Mouse (Mus musculus) CH12.LX (cell line): Measurements from ENCODE around the gene Borcs7. TPM values are rescaled to one million over a fixed set of nuclear protein-coding genes. Genes with fewer than 3 reads are reported as not detected.

ENCODE experiments used
- DNase-seq: peaks from one replicate; pipeline ENCODE4 v3.0.0-alpha.2; 2013; ENCODE audit errors: extremely low read depth
- H3K27ac ChIP-seq: 2 replicates; pipeline ENCODE4 v1.5.1; 2012; ENCODE audit warnings: low read depth, mild to moderate bottlenecking, control low read depth, moderate library complexity; ENCODE audit not compliant: insufficient read depth
- H3K27me3 ChIP-seq: replicated peaks from 2 replicates; pipeline ENCODE3; 2012; ENCODE audit warnings: inconsistent platforms
- H3K36me3 ChIP-seq, 2 experiments: replicated peaks in 1 of 2; 2 replicates each; pipeline versions ENCODE3 to v1.6.1; 2012; ENCODE audit warnings: inconsistent platforms in 1 of 2, low read length in 1 of 2, mild to moderate bottlenecking in 1 of 2, mixed read lengths in 1 of 2, moderate library complexity in 1 of 2; ENCODE audit not compliant: control insufficient read depth in 1 of 2, insufficient read depth in 1 of 2
- H3K4me1 ChIP-seq, 2 experiments: 2 replicates each; pipeline ENCODE4 v1.6.1; 2012; ENCODE audit warnings: inconsistent platforms in 1 of 2, moderate library complexity in 1 of 2; ENCODE audit not compliant: insufficient read depth in 2 of 2, control insufficient read depth in 1 of 2
- H3K4me2 ChIP-seq: 2 replicates; pipeline ENCODE4 v1.6.1; 2012; ENCODE audit warnings: low read depth, mild to moderate bottlenecking, control low read depth; ENCODE audit not compliant: poor library complexity, insufficient read depth, severe bottlenecking
- H3K4me3 ChIP-seq, 3 experiments: fragments of 150-350 bp in 1 of 3; sonication (generic) in 1 of 3; replicated peaks in 1 of 3; 2 replicates each; pipeline versions ENCODE3 to v1.5.1; 2011 to 2012; ENCODE audit warnings: low read depth in 2 of 3, low read length in 2 of 3, mild to moderate bottlenecking in 2 of 3, moderate library complexity in 2 of 3, control low read depth in 1 of 3, improper control_type of control experiment in 1 of 3, inconsistent platforms in 1 of 3, mixed read lengths in 1 of 3; ENCODE audit not compliant: poor library complexity in 1 of 3
- H3K79me2 ChIP-seq: replicated peaks from 2 replicates; pipeline ENCODE4 v1.6.1; 2012; ENCODE audit warnings: mild to moderate bottlenecking, moderate library complexity; ENCODE audit not compliant: control insufficient read depth, poor library complexity, insufficient read depth, severe bottlenecking; ENCODE audit errors: extremely low read depth
- H3K9ac ChIP-seq: 2 replicates; pipeline ENCODE4 v1.6.1; 2012; ENCODE audit warnings: low read depth, mild to moderate bottlenecking, control low read depth, moderate library complexity; ENCODE audit not compliant: insufficient read depth
- H3K9me3 ChIP-seq: replicated peaks from 2 replicates; pipeline ENCODE3; 2012; ENCODE audit warnings: low read length, inconsistent platforms, mixed read lengths
- CHD2 ChIP-seq: IDR thresholded peaks from 2 replicates; pipeline ENCODE4 v1.6.1; 2011; ENCODE audit warnings: low read length, improper control_type of control experiment
- CTCF ChIP-seq, 2 experiments: IDR thresholded peaks in 1 of 2; conservative IDR thresholded peaks in 1 of 2; 2 replicates each; pipeline ENCODE4 v1.5.1; 2011 to 2012; ENCODE audit warnings: low read depth in 2 of 2, low read length in 2 of 2, improper control_type of control experiment in 1 of 2, inconsistent platforms in 1 of 2, mild to moderate bottlenecking in 1 of 2, moderate library complexity in 1 of 2
- ELF1 ChIP-seq: IDR thresholded peaks from 2 replicates; pipeline ENCODE4 v1.6.1; 2014; ENCODE audit warnings: low read depth, mild to moderate bottlenecking, inconsistent platforms, low read length, improper control_type of control experiment
- EP300 ChIP-seq: IDR thresholded peaks from 2 replicates; pipeline ENCODE4 v1.6.1; 2011; ENCODE audit warnings: low read length, improper control_type of control experiment
- ETS1 ChIP-seq: conservative IDR thresholded peaks from 2 replicates; pipeline ENCODE4 v1.6.1; 2012; ENCODE audit warnings: low read depth, mild to moderate bottlenecking, inconsistent platforms, low read length, improper control_type of control experiment, moderate library complexity
- HCFC1 ChIP-seq: IDR thresholded peaks from 2 replicates; pipeline ENCODE4 v1.6.1; 2012; ENCODE audit warnings: low read depth, mild to moderate bottlenecking, inconsistent platforms, low read length, improper control_type of control experiment
- IRF4 ChIP-seq: IDR thresholded peaks from 2 replicates; pipeline ENCODE4 v1.6.1; 2014; ENCODE audit warnings: low read depth, mild to moderate bottlenecking, inconsistent platforms, low read length, improper control_type of control experiment
- JUND ChIP-seq: conservative IDR thresholded peaks from 2 replicates; pipeline ENCODE4 v1.6.1; 2011; ENCODE audit warnings: low read depth, low read length, improper control_type of control experiment
- MAX ChIP-seq: IDR thresholded peaks from 2 replicates; pipeline ENCODE4 v1.6.1; 2011; ENCODE audit warnings: low read length, improper control_type of control experiment
- MXI1 ChIP-seq: IDR thresholded peaks from 2 replicates; pipeline ENCODE4 v1.6.1; 2011; ENCODE audit warnings: mild to moderate bottlenecking, low read depth, low read length, improper control_type of control experiment
- MYC ChIP-seq: IDR thresholded peaks from 2 replicates; pipeline ENCODE4 v1.6.1; 2011; ENCODE audit warnings: low read depth, mild to moderate bottlenecking, improper control_type of control experiment, low read length
- NELFE ChIP-seq: IDR thresholded peaks from 2 replicates; pipeline ENCODE4 v1.6.1; 2011; ENCODE audit warnings: low read depth, low read length, improper control_type of control experiment
- NRF1 ChIP-seq: IDR thresholded peaks from 2 replicates; pipeline ENCODE4 v1.6.1; 2014; ENCODE audit warnings: low read depth, mild to moderate bottlenecking, inconsistent platforms, low read length, improper control_type of control experiment, moderate library complexity
- POLR2A ChIP-seq: IDR thresholded peaks from 2 replicates; pipeline ENCODE4 v1.6.1; 2011; ENCODE audit warnings: low read depth, mild to moderate bottlenecking, improper control_type of control experiment, low read length
- POLR2AphosphoS2 ChIP-seq: IDR thresholded peaks from 2 replicates; pipeline ENCODE4 v1.6.1; 2011; ENCODE audit warnings: low read depth, low read length, improper control_type of control experiment
- RCOR1 ChIP-seq: conservative IDR thresholded peaks from 2 replicates; pipeline ENCODE4 v1.6.1; 2012; ENCODE audit warnings: low read depth, mild to moderate bottlenecking, inconsistent platforms, low read length, improper control_type of control experiment
- SIN3A ChIP-seq: IDR thresholded peaks from 2 replicates; pipeline ENCODE4 v1.6.1; 2012; ENCODE audit warnings: low read length, improper control_type of control experiment, inconsistent platforms
- SMC3 ChIP-seq: IDR thresholded peaks from 2 replicates; pipeline ENCODE4 v1.6.1; 2011; ENCODE audit warnings: low read depth, low read length, improper control_type of control experiment
- TCF12 ChIP-seq: IDR thresholded peaks from 2 replicates; pipeline ENCODE4 v1.6.1; 2014; ENCODE audit warnings: low read depth, mild to moderate bottlenecking, inconsistent platforms, low read length, improper control_type of control experiment
- USF1 ChIP-seq: IDR thresholded peaks from 2 replicates; pipeline ENCODE4 v1.6.1; 2014; ENCODE audit warnings: low read depth, mild to moderate bottlenecking, inconsistent platforms, low read length, improper control_type of control experiment
- ZKSCAN1 ChIP-seq: IDR thresholded peaks from 2 replicates; pipeline ENCODE4 v1.6.1; 2012; ENCODE audit warnings: low read depth, inconsistent platforms, low read length, improper control_type of control experiment, borderline replicate concordance
- ZMIZ1 ChIP-seq: IDR thresholded peaks from 2 replicates; pipeline ENCODE4 v1.6.1; 2012; ENCODE audit warnings: low read depth, mild to moderate bottlenecking, inconsistent platforms, low read length, improper control_type of control experiment
- ZNF384 ChIP-seq: IDR thresholded peaks from 2 replicates; pipeline ENCODE4 v1.6.1; 2012; ENCODE audit warnings: low read depth, low read length, improper control_type of control experiment, inconsistent platforms
- dilution Hi-C: fragments of 300-500 bp; cut with MboI; formaldehyde crosslinking; loops from 2 replicates; pipeline ENCODE4 v1.14.3; 2020; ENCODE audit warnings: low sequenced_read_pairs; ENCODE audit not compliant: extremely low pct_unique_long_range_greater_than_20kb, extremely low pct_ligation_motif_present
- in situ Hi-C: fragments of 300-500 bp; cut with MboI; formaldehyde crosslinking; loops from 3 replicates; pipeline ENCODE4 v1.14.3; 2019; ENCODE audit warnings: low sequenced_read_pairs, low pct_ligation_motif_present, low pct_unique_long_range_greater_than_20kb, mixed read lengths
- polyA plus RNA-seq: library from polyadenylated mRNA; unstranded; fragments of >175 nt; gene quantifications from 2 replicates; pipeline ENCODE4 v1.2.1, GENCODE M21; 2012; ENCODE audit warnings: low read depth; ENCODE audit not compliant: insufficient read length
- total RNA-seq, 2 experiments: library from RNA; depleted of rRNA; stranded (reverse); fragments of 300-350 nt in 1 of 2; fragments of >200 nt in 1 of 2; gene quantifications; 2 replicates each; pipeline ENCODE4 v1.2.3; 2012 to 2014

Gene Borcs7
- total and polyA plus RNA-seq, 3 experiments: 6.6 to 14.5 (median 7.6) TPM

DNA sequence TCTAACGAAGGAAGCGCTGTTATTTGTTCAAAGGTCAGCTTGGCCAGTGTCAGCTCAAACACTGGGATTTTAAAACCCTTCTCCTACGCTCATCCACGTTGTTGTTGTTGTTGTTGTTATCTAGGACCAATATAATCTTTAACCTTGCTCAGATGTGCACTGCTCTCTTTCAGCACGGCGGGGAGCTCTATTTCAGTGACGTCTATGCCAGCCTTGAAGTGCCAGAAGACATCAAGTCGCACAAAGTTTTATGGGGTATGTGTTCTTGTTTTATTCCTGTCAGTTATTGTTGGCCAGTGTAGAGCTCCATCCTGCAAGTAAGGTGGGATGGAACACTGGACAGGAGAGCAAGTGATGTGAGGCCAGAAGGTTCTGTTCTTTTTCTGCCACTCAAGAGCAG lies 25.3 kb downstream of the Borcs7 start:
- TF ChIP-seq CHD2: no peak
- no peak for TF ChIP-seq RCOR1
- TF ChIP-seq ZNF384: no peak
- TF ChIP-seq ZMIZ1: no peak
- TF ChIP-seq NELFE: no peak
- TF ChIP-seq MYC: no peak
- no peak for TF ChIP-seq SIN3A
- no peak for TF ChIP-seq MAX
- TF ChIP-seq TCF12: no peak
- TF ChIP-seq POLR2A: no peak
- no peak for TF ChIP-seq SMC3
- no peak for TF ChIP-seq ETS1
- Histone ChIP-seq H3K9ac (no peak overlapping the region), H3K79me2 (no peaks in the 10 kb centered on the region), H3K4me2 (no peak overlapping the region), H3K9me3 (peaks cover 4% of the 10 kb centered on the region), H3K36me3 (peaks cover 21 to 62% of the 10 kb centered on the region in 2 experiments), H3K4me1 (no peaks in the 10 kb centered on the region), H3K27me3 (no peaks in the 10 kb centered on the region), H3K4me3 (no peak overlapping the region), H3K27ac (no peak overlapping the region)
- no peak for DNase-seq
- in situ Hi-C loops: no loop called here
- dilution Hi-C loops: no loop called here

GRCm38 (mm10) chr19:46718150-46718549 lies 28.4 kb downstream of the Borcs7 start:
- no peak overlapping the region for H3K4me3 ChIP-seq
- H3K79me2 ChIP-seq: no peaks in the 10 kb centered on the region
- no peak for DNase-seq
- TF ChIP-seq POLR2AphosphoS2 (no peak), RCOR1 (no peak), MYC (no peak), USF1 (no peak), MAX (no peak), CTCF (conservative IDR thresholded peaks at IDR 0.05 in 1 of 2, IDR thresholded peaks at IDR 0.05 in 1 of 2; ENCODE audit: low read depth in 2 of 2, low read length in 2 of 2) (no peak), NELFE (no peak), IRF4 (no peak), HCFC1 (no peak), SIN3A (no peak), ELF1 (no peak), EP300 (no peak), MXI1 (no peak), NRF1 (no peak), JUND (no peak), ZKSCAN1 (no peak)
- no peak overlapping the region for H3K27ac ChIP-seq
- peaks cover 4% of the 10 kb centered on the region for H3K9me3 ChIP-seq
- in situ Hi-C loops (no loop called here), dilution Hi-C loops (no loop called here)
- H3K27me3 ChIP-seq: no peaks in the 10 kb centered on the region
- H3K4me1 ChIP-seq: no peaks in the 10 kb centered on the region
- H3K4me2 ChIP-seq: no peak overlapping the region
- H3K9ac ChIP-seq: no peak overlapping the region
- H3K36me3 ChIP-seq: peaks cover 27 to 67% of the 10 kb centered on the region in 2 experiments
